Mouse (Mus musculus) ZHBTc4 (cell line): ENCODE measurements around the gene Vps39.

ENCODE experiments used
- DNase-seq: peaks from one replicate; pipeline ENCODE4 v3.0.0-alpha.2; 2011; ENCODE audit warnings: low read depth, low spot score

Gene Vps39

DNA sequence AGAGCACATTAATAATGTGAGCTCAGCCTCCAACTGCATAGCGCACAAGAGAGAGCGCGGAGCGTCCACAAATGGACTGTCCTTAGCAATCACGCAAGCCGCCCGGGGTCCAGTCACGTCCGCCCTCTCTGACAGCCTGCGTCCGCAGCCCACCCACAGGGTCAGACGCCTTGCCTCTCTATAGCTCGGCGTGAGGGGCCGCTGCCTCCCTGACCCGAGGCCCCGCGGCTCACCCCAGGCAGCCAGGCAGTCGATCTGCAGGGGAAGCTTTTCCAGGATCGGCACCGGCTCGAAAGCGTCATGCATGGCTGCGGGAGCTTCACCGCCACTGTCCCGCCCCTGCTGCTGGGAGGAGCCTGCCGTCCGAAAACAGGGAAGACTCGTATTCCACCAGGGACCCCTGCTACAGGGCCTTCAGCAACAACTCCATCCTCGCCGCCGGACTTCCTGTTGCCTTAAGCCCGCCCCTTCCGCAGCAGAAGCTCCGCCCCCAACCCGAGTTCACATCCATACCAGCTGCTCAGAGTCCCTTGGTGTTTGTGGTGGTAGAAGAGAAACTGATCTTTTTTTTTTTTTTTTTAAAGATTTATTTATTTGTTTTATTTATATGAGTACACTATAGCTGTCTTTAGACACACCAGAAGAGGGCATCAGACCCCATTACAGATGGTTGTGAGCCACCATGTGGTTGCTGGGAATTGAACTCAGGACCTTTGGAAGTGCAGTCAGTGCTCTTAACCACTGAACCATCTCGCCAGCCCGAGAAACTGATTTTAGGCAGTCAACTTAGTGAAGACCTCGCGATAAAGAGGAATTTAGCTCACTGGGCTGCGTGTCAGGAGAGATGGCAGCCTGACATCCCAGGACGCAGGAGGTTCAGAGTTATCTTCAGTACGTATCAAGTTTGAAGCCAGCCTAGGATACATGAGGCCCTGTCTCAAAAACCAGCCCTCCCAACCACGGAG, at the start of gene Vps39:
TSS of gene Vps39 (minus strand) at position 456 of the 965 bp plus-strand sequence.
- peak; percentile 97 for DNase-seq

DNA sequence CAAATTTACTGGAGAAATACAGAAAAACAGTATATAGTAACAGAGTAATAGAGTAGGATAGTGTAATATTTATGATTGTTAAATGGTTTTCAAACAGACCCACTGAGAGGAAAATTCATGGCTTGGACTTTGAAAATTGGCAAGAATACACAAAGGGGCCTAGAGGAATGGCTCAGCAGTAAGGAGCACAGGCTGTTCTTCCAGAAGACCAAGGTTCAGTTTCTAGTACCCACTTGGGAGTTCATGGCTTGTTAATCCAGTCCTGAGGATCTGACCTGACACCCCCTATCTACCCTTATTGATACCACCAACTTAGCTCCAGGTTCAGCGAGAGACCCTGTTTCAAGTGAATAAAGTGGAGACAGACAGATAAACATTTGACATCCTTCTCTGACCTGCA, 45.0 kb upstream of the Vps39 start:
- no peak for DNase-seq

DNA sequence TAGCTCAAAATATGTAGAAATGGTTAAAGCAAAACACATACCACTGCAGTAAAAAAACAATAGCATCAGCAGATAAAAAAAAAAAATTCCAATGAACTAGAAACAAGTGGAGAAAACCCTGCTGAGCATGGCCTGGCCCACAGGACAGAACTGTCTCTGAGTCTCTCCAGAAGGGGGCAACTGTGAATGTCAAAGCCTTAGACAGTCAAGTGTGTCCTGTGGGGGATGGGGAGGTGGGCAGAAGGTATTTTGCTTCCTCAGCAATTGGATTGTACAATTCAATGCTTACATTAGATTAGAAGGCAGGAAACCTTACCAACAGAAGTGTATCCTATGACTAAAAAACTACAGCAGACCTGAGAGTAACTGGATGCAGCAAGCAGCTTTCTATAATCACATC, 39.5 kb upstream of the Vps39 start:
- DNase-seq, result peak; percentile 42

DNA sequence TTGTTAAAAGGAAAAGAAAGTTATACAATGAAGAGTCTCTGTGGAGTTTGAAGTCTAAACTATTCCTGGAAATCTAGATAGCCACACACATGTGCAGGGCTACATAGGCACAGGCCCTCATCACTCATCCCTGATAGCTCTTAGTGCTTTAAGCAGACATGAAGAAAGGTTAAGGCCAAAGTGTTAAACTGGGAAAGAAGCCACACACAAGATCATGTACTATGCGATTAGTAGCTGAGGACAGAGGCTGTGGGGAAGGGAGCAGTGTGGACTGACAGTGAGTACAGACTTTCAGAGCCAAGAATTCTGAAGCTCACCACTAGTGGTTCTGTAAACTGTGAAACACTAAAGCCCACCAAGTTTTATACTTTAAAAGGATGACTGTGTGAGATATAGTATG, 38.0 kb upstream of the Vps39 start:
- no peak for DNase-seq

DNA sequence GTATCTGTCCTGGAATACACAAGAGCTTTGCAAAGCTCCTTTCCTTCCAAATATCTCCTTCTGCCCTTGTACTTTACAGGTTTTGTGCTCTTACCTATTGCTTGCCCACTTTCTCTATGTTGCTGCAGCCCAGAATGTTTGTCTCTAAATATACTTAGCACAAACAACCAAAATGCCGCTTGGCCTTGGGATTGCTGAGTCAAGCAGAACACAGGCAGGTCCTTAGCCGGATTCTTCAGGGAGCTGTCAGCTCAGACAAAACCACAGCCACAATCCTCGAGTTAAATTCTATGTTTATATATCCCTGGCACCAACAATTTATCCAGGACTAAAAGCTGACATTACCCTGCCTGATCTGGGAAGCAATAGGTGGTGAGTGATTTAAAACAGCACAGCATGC, 36.4 kb upstream of the Vps39 start:
- no peak for DNase-seq

DNA sequence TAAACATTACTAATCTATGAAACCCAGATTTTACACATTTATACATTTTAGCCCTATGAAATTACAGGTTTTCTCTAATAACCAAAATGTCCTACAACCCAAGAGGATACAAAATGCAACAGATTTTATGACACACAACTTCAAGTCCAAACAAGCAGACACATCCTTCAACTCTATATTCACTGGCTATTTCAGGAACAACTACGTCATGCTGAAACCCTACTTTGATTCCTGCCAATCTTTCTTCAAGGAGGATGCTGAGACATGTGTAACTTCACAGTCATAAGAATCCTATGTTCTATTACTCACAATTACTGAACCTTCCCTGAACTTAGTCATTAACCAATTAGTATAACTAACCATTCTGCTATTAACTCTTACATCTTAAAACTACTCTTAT, 34.4 kb upstream of the Vps39 start:
- DNase-seq, result no peak

DNA sequence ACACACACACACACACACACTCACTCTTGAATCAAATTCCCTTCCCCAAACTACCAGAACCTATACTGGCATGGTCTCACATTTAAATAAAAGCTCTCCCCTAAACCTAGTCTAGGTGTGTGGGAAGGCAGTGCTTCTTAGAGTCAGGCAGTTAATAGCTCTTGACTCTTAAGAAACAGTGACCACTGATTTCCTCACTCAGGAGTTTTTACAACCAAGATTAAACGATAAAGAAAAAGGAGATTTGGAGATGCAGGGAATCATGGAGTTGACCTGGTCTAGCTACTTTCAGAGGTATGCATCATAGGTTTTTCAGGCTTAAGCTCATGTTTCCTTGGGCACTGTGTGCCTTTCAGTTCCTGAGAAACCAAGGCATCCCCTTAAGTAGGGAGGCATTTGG, 33.3 kb upstream of the Vps39 start:
- DNase-seq, result no peak

DNA sequence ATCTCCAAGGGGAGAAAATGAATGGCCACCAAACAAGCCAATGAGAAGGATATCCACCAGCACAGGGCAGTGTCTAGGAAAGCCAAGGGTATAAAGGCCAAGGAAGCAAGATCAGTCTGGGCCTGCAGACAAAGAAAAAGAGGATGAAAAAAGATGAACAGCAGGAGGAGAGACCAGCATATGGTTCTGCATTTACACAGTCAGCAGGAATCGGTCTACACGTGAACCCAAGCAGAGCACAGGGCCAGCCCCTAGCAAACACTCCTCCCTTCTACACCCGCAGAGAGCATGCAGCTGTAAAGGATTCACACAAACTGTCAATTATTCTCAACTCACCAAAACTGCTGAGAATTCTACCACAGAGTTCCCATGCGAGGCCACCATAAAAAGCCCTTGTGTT, 20.9 kb upstream of the Vps39 start:
- no peak for DNase-seq

DNA sequence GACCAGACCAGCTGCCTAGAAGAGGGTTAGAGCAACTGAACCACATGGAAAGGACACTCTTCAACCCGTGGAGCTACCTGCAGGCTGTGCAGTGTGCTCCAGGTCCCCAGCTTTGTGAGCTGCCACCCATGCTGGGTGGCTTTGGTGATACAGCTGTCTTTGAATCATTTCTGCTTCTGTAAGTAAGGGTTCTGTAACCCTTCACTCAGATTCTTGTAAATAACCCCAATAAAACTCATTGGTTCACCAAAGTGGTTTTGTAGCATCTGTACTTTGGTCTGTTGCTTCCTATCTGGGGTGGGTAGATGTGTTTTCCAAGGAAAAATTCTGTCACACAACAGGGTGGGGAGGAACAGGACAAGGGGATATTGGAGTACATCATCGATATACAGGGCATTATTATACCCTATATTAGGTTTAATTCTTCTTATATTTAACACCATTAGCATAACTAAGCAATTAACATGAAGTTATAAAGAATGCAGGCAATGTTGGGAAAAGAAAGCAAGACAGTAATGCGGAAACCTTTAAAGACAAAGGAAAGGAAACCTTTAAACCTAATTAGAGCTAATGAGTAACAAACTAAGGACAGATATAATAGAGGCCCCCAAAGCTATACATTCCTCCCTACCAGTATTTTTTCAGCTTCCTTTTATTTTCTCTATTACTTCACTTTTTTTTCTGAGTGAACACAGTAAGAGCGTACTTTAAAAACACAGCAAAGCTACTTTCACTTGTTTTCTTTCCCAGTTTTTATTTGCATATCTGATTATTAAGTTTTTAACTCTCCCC, 14.7 kb upstream of the Vps39 start:
- DNase-seq, result no peak

DNA sequence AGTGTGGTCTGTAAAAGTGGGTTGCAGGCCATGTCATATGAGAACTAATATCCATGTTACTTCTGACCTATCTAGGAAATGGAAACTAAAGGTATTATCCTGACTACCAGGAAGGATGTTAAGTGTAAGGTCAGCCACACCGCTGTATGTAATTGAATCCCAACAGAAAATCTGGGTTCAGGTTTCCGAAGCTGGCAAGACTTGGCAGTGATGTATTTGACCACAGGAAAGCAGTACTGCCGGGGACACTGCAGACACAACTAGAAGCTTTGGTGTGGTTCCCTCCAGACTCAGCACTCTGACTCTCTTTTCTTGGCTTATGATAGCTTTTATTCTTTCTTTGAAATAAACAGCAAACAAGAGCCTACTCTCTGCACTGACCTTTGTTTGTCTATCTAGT, 13.6 kb upstream of the Vps39 start:
- DNase-seq, result no peak

DNA sequence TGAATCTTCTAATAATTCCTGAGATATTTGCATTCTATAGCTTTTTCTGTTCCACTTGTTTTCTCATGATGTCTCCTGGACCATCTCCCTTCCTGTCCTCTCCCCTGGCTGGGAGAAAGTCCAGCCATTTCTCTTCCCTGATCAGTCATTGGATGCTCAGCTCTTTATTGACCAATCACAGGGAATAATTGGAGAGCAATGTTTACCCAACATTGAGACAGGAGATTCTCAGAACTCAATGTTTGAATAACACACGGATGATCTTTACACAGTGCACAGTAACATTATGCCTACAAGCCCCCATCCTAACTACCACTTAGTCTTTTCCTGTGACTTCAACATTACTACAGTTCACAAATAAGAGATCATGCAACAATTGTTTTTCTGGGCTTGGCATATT, 7.5 kb upstream of the Vps39 start:
- no peak for DNase-seq

DNA sequence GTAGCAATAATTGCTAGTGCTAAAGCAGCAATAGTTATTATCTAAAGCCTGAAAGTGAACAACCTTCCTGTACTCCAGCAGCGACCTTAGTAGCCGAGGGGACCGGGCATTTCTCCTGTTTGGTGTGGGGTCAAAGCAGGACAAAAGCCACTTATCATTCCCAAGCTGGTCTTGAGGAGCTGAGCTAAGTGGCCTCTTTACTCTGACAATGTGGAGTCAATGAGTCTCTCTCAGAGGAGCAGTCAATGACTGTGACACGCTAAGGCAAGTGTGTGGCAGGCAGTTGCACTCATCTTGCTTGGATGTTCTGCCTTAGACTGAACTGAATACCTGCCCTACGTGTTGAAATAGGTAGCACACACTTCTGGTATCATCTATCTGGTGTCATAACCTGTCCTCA, 1.6 kb downstream of the Vps39 start:
- DNase-seq, result no peak

DNA sequence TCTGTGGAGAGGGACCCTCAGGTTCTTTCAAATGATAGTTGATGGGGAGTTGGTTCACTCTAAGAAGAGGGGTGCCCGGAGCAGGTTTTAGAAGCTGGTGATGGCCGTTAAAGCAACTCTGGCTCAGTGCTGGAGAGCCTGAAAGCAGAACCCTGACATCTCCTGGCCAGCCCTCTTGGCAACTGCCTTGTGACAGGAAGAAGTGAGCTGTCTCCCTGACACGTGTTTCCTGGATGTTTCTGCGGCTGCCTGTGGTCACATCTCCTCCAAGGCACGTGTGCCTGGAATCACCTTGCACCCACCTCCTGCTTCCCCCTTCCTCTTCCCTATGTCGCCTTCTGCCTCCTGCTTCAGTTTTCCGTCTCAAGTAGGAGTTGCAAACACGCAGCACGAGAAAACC, 4.8 kb downstream of the Vps39 start:
- no peak for DNase-seq

DNA sequence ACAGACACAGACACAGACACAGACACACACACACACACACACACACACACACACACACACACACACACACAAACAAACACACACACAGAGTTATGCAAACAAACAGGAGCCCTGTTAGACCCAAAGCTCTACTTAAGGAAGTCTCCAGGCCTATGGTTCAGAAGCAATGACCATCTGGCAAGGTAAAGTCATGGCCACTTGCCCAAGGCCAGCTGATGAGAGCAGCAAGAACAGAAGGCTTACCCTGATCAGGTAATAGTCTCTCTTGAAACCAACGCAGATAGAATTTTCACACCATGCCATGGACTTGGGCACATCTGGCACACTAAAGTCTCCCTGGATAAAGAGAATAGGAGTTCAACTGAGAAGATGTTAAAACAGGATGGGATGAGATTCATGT, 11.2 kb downstream of the Vps39 start:
- no peak for DNase-seq

DNA sequence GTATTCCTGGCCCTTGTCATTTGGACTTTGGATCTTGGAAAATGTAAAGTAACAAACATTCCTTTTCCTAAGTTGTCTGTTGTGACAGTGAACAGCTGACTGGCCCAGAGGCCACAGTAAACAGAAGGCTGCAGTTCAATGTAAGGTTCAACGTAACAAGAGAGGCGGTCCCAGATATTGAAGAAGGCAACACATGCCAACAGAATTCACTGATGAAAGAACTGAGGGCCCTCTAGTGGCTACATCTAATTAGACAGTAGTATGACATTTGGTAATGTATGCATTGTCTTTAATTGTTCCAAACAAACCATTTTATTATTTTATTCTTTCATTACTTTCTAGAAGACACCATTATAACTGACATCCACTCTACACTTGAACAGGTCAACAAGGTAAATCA, 15.1 kb downstream of the Vps39 start:
- DNase-seq, result peak; percentile 17

DNA sequence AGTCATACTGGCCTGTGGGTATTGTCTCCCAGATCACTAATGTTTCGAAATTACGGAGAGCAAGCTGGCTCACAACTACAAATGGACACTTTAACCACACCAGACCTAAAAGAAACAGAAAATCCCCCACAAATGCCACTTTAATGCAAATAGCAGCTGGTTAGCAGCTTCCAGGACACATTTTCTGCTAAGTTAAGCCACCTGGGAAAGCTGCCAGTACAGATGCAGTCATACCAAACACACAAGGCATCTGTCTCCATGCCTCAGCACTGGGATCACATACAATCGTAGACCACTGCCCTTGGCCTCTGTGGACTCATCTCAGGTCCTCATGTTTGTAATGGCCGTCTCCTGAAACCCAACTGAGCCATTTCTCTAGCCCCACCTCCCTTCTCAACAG, 21.4 kb downstream of the Vps39 start:
- no peak for DNase-seq

DNA sequence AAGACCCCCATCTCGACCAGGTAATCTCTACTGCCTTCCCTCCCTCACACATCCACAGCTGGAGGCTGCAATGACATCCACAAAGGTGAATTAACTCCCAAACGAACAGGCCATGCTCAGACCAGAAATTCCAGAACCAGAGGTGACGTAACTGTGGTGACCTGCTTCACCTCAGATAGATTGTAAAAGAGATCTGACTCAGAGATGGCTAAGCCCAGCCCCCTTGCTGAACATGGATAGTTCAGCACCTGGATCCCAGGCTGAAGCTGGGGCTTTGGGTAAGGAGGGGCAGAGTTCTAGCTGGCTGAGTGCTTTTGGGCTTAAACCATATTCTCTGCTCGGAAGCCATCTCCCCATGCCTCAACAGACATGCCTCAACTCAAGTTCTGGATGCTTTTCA, 37.9 kb downstream of the Vps39 start:
- DNase-seq, result no peak

DNA sequence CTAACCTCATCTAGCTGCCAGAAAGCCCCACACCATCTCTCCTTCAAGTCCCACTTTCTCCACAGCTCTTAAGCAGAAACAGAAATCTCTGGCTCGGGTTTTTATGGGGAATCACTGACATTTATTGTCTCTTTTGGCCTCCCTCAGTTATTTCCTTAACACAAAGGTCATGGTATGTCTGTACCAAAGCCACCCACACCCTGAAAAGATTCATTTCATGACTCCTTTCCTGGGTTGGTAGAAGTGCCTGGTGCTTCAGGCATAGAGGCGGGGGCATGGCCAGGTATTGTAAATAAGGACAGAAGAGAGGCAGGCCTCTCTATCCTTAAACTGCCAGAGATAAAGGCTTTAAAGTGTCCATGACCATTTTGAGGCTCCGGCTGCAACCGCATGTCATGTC, 38.5 kb downstream of the Vps39 start:
- no peak for DNase-seq

DNA sequence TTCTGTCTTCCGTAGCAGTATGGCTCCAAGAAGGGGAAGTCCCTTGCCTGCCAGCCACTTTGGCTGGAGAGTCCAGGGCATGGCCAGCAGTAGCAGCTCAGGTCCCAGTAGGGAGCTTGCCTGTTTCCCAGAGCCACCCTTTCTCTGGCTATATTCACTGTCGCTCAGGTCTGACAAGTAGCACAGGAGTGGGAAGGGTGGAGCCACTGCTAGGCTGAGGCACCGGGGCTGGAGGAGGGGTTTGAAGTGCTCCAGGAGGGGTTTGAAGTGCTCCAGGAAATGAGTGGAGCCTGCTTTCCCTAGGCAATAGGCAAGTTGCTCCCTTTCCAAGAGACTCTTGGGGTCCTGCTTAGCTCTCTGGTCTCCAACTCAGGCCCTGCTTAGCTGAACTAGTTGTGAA, 39.0 kb downstream of the Vps39 start, which contains the start of gene Pla2g4f:
TSS of gene Pla2g4f (minus strand) at position 190 of the 400 bp plus-strand sequence.
- peak; percentile 67 for DNase-seq

DNA sequence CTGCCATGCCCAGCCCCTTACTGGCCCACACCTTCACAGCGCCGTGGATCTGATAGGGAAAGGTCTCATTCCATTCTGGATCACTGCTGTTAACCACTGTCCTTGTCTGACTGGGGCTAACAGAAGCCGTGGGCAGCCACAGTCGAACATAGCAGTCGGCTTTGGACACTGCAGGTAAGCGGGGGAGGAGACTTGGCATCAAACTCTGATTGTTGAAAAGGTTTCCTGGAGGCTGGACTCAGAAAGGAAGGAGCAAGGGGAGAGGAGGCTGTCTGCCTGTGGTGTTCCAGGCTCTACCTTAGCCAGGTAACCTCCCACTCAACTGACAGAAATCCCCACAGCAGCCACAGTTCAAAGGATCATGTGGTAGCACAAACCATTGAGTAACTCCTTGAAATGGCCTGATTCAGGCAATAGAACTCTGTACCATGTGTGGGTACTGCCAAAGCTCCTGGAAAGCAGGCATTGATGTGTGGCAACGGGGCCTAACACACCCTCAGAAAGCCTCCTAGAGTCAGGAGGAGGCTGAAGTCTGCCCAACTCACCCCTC, 40.6 kb downstream of the Vps39 start:
- DNase-seq, result no peak

DNA sequence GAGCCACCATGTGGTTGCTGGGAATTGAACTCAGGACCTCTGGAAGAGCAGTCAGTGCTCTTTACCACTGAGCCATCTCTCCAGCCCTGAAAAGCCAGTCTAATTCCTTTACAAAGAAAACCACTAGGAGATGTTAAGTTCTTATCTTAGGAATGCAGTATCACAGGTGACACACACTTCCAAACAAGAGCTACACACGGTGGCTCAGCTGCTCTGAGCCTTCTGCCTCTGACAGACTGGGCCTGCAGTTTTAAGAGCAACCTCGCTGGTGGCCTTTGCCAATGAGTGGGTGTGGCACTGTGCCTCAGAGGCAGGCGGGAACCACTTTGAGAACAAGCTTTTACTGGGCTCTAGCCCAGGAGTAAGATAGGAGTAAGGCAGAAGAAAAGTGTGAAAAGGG, 48.8 kb downstream of the Vps39 start:
- DNase-seq, result no peak

DNA sequence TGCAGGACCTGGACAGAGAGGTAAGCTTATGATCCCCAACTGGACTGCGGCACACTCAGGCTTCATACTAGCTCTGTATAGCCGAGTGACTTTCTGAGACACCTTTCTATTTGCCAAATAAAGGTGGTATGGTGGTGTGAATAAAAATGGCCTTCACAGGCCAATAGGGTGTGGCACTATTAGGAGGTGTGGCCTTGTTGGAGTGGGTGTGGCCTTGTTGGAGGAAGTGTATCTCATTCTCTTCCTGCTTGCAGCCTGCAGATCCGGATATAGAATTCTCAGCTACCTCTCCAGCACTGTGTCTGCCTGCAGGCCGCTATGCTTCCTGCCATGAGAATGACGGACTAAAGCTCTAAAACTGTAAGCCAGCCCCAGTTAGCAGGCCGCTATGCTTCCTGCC, 51.9 kb downstream of the Vps39 start:
- DNase-seq, result peak; percentile 27
